Mouse (Mus musculus): Measurements from ENCODE around the gene Gm29106. TPM values are rescaled to one million over a fixed set of nuclear protein-coding genes. Genes with fewer than 3 reads are reported as not detected.

Gene Gm29106
- not detected for polyA plus RNA-seq (2017; shearing (Covaris generic))

DNA sequence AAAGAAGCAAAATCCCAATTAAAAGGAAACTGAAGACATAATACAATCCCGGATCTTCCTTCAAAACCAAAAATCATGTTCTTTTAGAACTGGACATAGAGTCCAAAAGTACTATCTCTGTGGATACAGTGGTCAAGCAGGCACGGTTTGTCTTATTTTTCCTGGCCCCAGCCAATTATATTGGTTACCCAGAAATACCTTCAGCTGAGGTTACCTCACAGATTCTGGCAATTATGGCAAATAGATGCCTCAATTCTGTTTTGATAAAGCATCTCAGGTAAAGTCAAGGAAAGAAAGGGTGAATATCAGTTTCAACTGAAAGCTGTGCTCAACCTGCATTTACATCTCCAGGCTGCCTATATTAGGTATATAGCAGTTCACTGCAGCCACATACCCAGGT is at the start of gene Gm29106:
Gm29106 (plus strand) TSS at position 301 of the 400 bp plus-strand sequence.

Other genes with a start within 250 kb of the Gm29106 start
- not detected for gene Gm28168, start 248.5 kb upstream of the Gm29106 start, polyA plus RNA-seq (2017; shearing (Covaris generic))
- not detected for gene Gm7145, start 210.6 kb upstream of the Gm29106 start, polyA plus RNA-seq (2017; shearing (Covaris generic))
- gene Tsn, start 135.2 kb downstream of the Gm29106 start, polyA plus RNA-seq (2017; shearing (Covaris generic)): 212 TPM
- 74.1 TPM for gene Nifk, start 145.3 kb downstream of the Gm29106 start, polyA plus RNA-seq (2017; shearing (Covaris generic))
- gene Clasp1, start 212.5 kb downstream of the Gm29106 start, polyA plus RNA-seq (2017; shearing (Covaris generic)): 28.1 TPM